Comparison of ENCODE assay signal across 13 mouse cellular contexts in the genomic region with DNA sequence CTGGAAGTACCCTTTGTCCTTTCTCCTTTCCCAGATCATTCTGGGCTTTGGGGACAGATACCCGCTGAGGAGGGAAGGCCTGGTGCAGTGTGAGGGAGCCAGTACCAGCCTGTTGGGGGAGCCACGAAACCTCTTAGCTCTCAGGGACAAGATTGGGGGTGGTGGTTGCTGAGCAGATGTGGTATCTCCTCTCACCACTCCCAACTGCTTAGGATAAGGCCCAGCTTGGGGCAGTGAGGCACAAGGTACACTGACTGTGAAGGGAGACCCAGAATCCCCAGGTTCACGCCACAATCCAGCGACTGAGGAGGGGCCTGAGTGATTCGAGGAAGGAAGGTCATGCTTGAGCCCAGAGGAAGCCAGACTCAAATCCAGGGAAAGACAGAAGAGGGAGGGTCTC. TPM values are rescaled to one million over a fixed set of nuclear protein-coding genes. Genes with fewer than 3 reads are reported as not detected.
DNase-seq lines count a peak whose midpoint lies in the region; ATAC-seq and TF ChIP-seq lines count a peak whose summit lies in the region.
"Had no signal": no experiment of that assay in that cellular context is flagged by ENCODE, and none has a peak within 500 bp of the region (broad histone marks: within the 10 kb centered on the region; RNA-seq: fewer than 3 reads in every experiment).

No protein-coding gene starts in this region.

- no peaks in the 10 kb centered on the region for H3K36me3 ChIP-seq in forebrain, embryonic 15.5 days
- H3K36me3 ChIP-seq: kidney, embryonic 15.5 days had no signal

- DNase-seq in lung, adult 2 months = no peak
- DNase-seq in lung, postnatal 36 days = no peak
- peak; percentile 51 for DNase-seq in brain, adult 2 months (ENCODE audit: low read depth, low spot score)
- DNase-seq in kidney, postnatal 25 days = no peak
- no peak for DNase-seq in right cerebral cortex, postnatal 14 days
- DNase-seq: embryo, embryonic 11 days; lung, postnatal 10 days had no signal

- no peaks in the 10 kb centered on the region for H3K4me1 ChIP-seq in lung, adult 2 months (ENCODE audit: control insufficient read depth, insufficient read depth, low read length)
- peaks cover 33% of the 10 kb centered on the region for H3K4me1 ChIP-seq in forebrain, embryonic 15.5 days

- ATAC-seq in forebrain, embryonic 15.5 days (replicated peaks) = peak; percentile 46
- peak; percentile 83 for ATAC-seq in megakaryocyte progenitor cell, adult 5-6 weeks (replicated peaks; ENCODE audit: poor library complexity)

- H3K9me3 ChIP-seq in forebrain, embryonic 15.5 days = no peaks in the 10 kb centered on the region
- H3K9me3 ChIP-seq: kidney, embryonic 15.5 days had no signal

- no peak for TF ChIP-seq POLR2A in lung, adult 2 months (IDR thresholded peaks at IDR 0.05; ENCODE audit: borderline replicate concordance, extremely low read depth, low read depth, low read length)

- WGBS in lung, adult 2 months = 35% methylated on average over 5 of the region's 5 CpGs
- 35% methylated on average over 5 of the region's 5 CpGs for WGBS in forebrain, embryonic 15.5 days

- H3K4me2 ChIP-seq in forebrain, embryonic 15.5 days (replicated peaks) = no peak overlapping the region
- H3K4me2 ChIP-seq: kidney, embryonic 15.5 days had no signal

- H3K27ac ChIP-seq in forebrain, embryonic 15.5 days (replicated peaks) = no peak overlapping the region
- H3K27ac ChIP-seq: kidney, embryonic 15.5 days had no signal

- no peak overlapping the region for H3K4me3 ChIP-seq in lung, adult 2 months (replicated peaks; ENCODE audit: extremely low read depth, low read depth, low read length)
- H3K4me3 ChIP-seq in forebrain, embryonic 15.5 days = no peak overlapping the region
- H3K4me3 ChIP-seq: kidney, embryonic 15.5 days had no signal

- TF ChIP-seq CTCF in lung, adult 2 months (IDR thresholded peaks at IDR 0.05; ENCODE audit: insufficient read depth, low read length) = peak; percentile 33; the same call in 1 of the 2 replicates

- peaks cover 19% of the 10 kb centered on the region for H3K27me3 ChIP-seq in forebrain, embryonic 15.5 days

- H3K9ac ChIP-seq in forebrain, embryonic 15.5 days (replicated peaks) = no peak overlapping the region
- H3K9ac ChIP-seq: kidney, embryonic 15.5 days had no signal

RNA-seq across cellular contexts. Expression of a gene that starts 6.1 kb away (rescaled TPM):
- 0.10 and 0.15 TPM in 2 replicates for polyA plus RNA-seq in lung, adult 2 months (2012; rRNA removed)
- 2.3 and 2.7 TPM in 2 replicates for polyA plus RNA-seq in forebrain, embryonic 15.5 days (2015; fragmentation: Nextera tagmentation; extraction: Ambion mirVana)
- not detected in 2 replicates for total RNA-seq in megakaryocyte progenitor cell, adult 5-6 weeks (2015)
- total RNA-seq in megakaryocyte progenitor cell, adult 5-6 weeks (2017) = not detected in 2 replicates
- total RNA-seq: granulocyte monocyte progenitor cell, adult 5-6 weeks; hematopoietic stem cell, adult 5-6 weeks had no signal
- polyA plus RNA-seq: kidney, embryonic 15.5 days; spleen, adult 2 months had no signal

RNA-seq across cellular contexts. Expression of a gene that starts 20.9 kb away (rescaled TPM):
- 27.9 and 34.5 TPM in 2 replicates for polyA plus RNA-seq in lung, adult 2 months (2012; rRNA removed)
- 66.3 and 67.3 TPM in 2 replicates for polyA plus RNA-seq in forebrain, embryonic 15.5 days (2015; fragmentation: Nextera tagmentation; extraction: Ambion mirVana)
- total RNA-seq in megakaryocyte progenitor cell, adult 5-6 weeks (2015) = 20.0 and 22.2 TPM in 2 replicates
- 35.8 and 40.8 TPM in 2 replicates for total RNA-seq in megakaryocyte progenitor cell, adult 5-6 weeks (2017)

RNA-seq across cellular contexts. Expression of a gene that starts 27.8 kb away (rescaled TPM):
- 15.2 and 17.1 TPM in 2 replicates for polyA plus RNA-seq in lung, adult 2 months (2012; rRNA removed)
- polyA plus RNA-seq in forebrain, embryonic 15.5 days (2015; fragmentation: Nextera tagmentation; extraction: Ambion mirVana) = 35.6 and 38.5 TPM in 2 replicates
- total RNA-seq in megakaryocyte progenitor cell, adult 5-6 weeks (2015) = 6.4 and 9.3 TPM in 2 replicates
- total RNA-seq in megakaryocyte progenitor cell, adult 5-6 weeks (2017) = 12.2 and 14.0 TPM in 2 replicates

RNA-seq across cellular contexts. Expression of a gene that starts 55.9 kb away (rescaled TPM):
- polyA plus RNA-seq in lung, adult 2 months (2012; rRNA removed) = 7.1 and 7.4 TPM in 2 replicates
- polyA plus RNA-seq in forebrain, embryonic 15.5 days (2015; fragmentation: Nextera tagmentation; extraction: Ambion mirVana) = 57.5 and 59.5 TPM in 2 replicates
- total RNA-seq in megakaryocyte progenitor cell, adult 5-6 weeks (2015) = 1.1 and 2.1 TPM in 2 replicates
- 2.5 and 2.6 TPM in 2 replicates for total RNA-seq in megakaryocyte progenitor cell, adult 5-6 weeks (2017)

RNA-seq across cellular contexts. Expression of a gene that starts 55.9 kb away (rescaled TPM):
- polyA plus RNA-seq in lung, adult 2 months (2012; rRNA removed) = 98.3 and 115 TPM in 2 replicates
- 541 and 580 TPM in 2 replicates for polyA plus RNA-seq in forebrain, embryonic 15.5 days (2015; fragmentation: Nextera tagmentation; extraction: Ambion mirVana)
- total RNA-seq in megakaryocyte progenitor cell, adult 5-6 weeks (2015) = 355 and 392 TPM in 2 replicates
- total RNA-seq in megakaryocyte progenitor cell, adult 5-6 weeks (2017) = 426 and 445 TPM in 2 replicates
